Mouse (Mus musculus): Measurements from ENCODE around the gene Fgf5. TPM values are rescaled to one million over a fixed set of nuclear protein-coding genes. Genes with fewer than 3 reads are reported as not detected.

Gene Fgf5
- not detected in 2 replicates for polyA plus RNA-seq (2012; rRNA removed)

DNA sequence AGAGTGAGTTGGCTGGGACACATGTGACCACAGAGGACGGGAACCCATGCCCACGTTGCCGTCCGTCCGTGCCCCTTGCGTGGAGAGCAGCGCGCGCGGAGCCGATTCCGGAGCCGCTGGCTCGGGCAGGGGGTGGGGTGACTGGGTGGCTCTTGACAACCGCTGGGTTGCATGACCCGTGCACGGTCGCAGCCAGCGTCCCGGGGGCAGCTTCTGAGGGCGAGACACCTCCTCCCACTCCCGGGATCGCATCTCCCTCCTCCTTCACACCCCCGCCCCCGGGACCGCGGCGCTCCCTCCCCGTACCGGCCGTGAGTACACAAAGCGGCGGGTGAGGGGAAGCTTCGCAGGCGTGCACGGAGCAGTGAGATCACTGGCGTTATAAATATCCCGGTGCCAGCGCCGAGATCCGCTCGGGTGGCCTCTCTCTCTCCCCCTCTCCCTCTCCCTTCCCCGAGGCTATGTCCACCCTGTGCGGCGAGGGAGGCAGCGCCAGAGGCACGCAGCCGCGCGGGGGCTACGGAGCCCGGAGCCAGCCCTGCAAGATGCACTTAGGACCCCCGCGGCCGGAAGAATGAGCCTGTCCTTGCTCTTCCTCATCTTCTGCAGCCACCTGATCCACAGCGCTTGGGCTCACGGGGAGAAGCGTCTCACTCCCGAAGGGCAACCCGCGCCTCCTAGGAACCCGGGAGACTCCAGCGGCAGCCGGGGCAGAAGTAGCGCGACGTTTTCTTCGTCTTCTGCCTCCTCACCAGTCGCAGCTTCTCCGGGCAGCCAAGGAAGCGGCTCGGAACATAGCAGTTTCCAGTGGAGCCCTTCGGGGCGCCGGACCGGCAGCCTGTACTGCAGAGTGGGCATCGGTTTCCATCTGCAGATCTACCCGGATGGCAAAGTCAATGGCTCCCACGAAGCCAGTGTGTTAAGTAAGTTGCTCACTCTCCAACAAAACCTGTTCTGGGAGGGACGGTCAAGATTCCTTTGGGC is at the start of gene Fgf5:
Fgf5 (plus strand) TSS at position 347 of the 984 bp plus-strand sequence.
- TF ChIP-seq POLR2A (IDR thresholded peaks at IDR 0.05; ENCODE audit: control insufficient read depth, low read depth, low read length) (no peak), CTCF (IDR thresholded peaks at IDR 0.05; ENCODE audit: control insufficient read depth, insufficient read depth, insufficient replicate concordance, low read depth, low read length) (no peak)
- H3K27ac ChIP-seq (ENCODE audit: control insufficient read depth, insufficient read depth, low read depth, low read length) = no peak within 1 kb of the TSS
- H3K4me1 ChIP-seq (ENCODE audit: control insufficient read depth, insufficient read depth, low read length) = peaks cover 8% of the 10 kb centered on the region
- no peaks in the 10 kb centered on the region for H3K36me3 ChIP-seq (ENCODE audit: control insufficient read depth, insufficient read depth, low read length)
- peak within 1 kb of the TSS; percentile 21 for H3K4me3 ChIP-seq (ENCODE audit: control insufficient read depth, low read depth, low read length)
- peaks cover 3% of the 10 kb centered on the region; the same call in 1 of the 2 replicates for H3K27me3 ChIP-seq (ENCODE audit: control insufficient read depth, insufficient read depth, low read length)

DNA sequence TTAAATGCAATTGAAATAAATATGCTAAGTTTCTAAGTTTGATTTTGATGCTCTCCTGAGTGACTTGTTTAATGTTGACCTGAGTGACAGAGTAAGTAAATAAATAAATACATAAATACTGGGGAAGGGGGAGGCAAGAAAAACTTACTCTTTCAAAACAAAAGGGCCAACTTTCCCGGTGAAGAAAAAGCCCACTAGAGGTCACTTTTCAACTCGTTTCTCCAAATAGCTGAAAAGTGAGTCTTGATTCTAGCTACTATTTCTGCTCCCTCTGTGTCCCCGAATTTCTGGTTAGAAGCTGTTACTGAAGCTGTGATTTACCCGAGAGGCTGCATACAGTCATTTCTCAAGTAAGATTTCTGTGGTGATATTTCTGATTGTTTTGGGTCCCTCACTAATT is 41.5 kb upstream of the Fgf5 start:
- no peak overlapping the region for H3K4me3 ChIP-seq (ENCODE audit: control insufficient read depth, low read depth, low read length)
- no peak for TF ChIP-seq CTCF (IDR thresholded peaks at IDR 0.05; ENCODE audit: control insufficient read depth, insufficient read depth, insufficient replicate concordance, low read depth, low read length)
- TF ChIP-seq POLR2A (IDR thresholded peaks at IDR 0.05; ENCODE audit: control insufficient read depth, low read depth, low read length) = no peak
- H3K36me3 ChIP-seq (ENCODE audit: control insufficient read depth, insufficient read depth, low read length) = no peaks in the 10 kb centered on the region
- H3K27me3 ChIP-seq (ENCODE audit: control insufficient read depth, insufficient read depth, low read length) = no peaks in the 10 kb centered on the region
- H3K4me1 ChIP-seq (ENCODE audit: control insufficient read depth, insufficient read depth, low read length) = no peaks in the 10 kb centered on the region
- H3K27ac ChIP-seq (ENCODE audit: control insufficient read depth, insufficient read depth, low read depth, low read length) = no peak overlapping the region

DNA sequence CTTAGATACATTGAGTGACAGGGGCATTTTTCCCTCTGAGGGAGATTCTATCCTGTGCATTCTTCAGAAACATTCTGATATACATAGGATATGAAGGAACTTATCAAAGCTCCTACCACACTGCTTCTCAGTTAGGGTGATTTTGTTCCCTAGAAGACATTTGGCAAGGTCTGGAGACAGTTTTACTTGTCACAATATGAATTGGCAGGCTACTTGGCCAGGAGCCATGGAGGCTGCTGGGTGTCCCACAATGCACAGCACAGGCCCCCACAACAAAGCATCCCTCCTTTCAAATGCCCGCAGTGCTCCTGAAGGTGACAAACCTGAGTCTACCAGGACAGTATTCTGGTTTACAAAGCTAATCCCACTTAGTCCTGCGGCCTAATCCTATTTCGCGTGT is 32.0 kb upstream of the Fgf5 start:
- Histone ChIP-seq H3K27me3 (ENCODE audit: control insufficient read depth, insufficient read depth, low read length) (no peaks in the 10 kb centered on the region), H3K4me1 (ENCODE audit: control insufficient read depth, insufficient read depth, low read length) (no peaks in the 10 kb centered on the region), H3K36me3 (ENCODE audit: control insufficient read depth, insufficient read depth, low read length) (no peaks in the 10 kb centered on the region), H3K27ac (ENCODE audit: control insufficient read depth, insufficient read depth, low read depth, low read length) (no peak overlapping the region), H3K4me3 (ENCODE audit: control insufficient read depth, low read depth, low read length) (no peak overlapping the region)
- TF ChIP-seq POLR2A (IDR thresholded peaks at IDR 0.05; ENCODE audit: control insufficient read depth, low read depth, low read length) (no peak), CTCF (IDR thresholded peaks at IDR 0.05; ENCODE audit: control insufficient read depth, insufficient read depth, insufficient replicate concordance, low read depth, low read length) (no peak)

DNA sequence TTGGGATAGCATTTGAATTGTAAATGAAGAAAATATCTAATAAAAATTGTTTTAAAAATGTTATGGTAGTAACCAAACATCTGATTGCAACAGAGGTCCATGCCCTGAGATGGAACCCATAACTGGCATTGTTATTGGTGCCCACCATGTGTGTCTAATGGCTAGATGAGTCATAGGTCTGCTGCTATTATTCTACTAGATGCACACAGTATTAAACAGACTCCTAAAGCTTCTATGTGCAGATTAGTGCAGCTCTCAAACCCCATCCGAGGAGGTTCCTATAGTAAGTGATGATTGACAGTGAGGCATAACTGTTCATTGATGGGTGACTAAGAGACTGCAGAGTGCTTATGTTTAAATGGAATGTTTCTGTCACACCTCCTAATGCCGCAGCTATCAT is 27.3 kb upstream of the Fgf5 start:
- no peaks in the 10 kb centered on the region for H3K27me3 ChIP-seq (ENCODE audit: control insufficient read depth, insufficient read depth, low read length)
- no peaks in the 10 kb centered on the region for H3K4me1 ChIP-seq (ENCODE audit: control insufficient read depth, insufficient read depth, low read length)
- TF ChIP-seq CTCF (IDR thresholded peaks at IDR 0.05; ENCODE audit: control insufficient read depth, insufficient read depth, insufficient replicate concordance, low read depth, low read length) (no peak), POLR2A (IDR thresholded peaks at IDR 0.05; ENCODE audit: control insufficient read depth, low read depth, low read length) (no peak)
- H3K4me3 ChIP-seq (ENCODE audit: control insufficient read depth, low read depth, low read length) = no peak overlapping the region
- H3K27ac ChIP-seq (ENCODE audit: control insufficient read depth, insufficient read depth, low read depth, low read length) = no peak overlapping the region
- H3K36me3 ChIP-seq (ENCODE audit: control insufficient read depth, insufficient read depth, low read length) = no peaks in the 10 kb centered on the region

DNA sequence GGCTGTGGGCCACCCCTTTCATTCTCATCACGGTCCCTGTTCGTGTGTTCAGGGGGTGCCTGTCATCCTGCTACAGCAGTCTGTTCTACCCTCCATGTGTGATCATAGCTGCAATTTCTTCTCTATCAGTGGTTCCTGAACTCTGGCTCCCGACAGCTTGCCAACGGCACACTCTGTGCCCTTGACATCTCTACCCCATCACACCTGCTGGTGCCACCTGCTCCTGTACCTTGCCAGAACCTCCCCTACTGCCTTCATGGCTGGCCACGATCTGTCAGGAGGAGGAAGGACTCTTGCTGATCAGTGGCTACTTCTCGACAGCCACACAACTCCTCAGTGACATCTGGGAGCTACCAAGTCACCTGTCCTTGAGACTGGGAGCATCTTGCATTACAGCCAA is 24.5 kb upstream of the Fgf5 start:
- Histone ChIP-seq H3K27ac (ENCODE audit: control insufficient read depth, insufficient read depth, low read depth, low read length) (no peak overlapping the region), H3K36me3 (ENCODE audit: control insufficient read depth, insufficient read depth, low read length) (no peaks in the 10 kb centered on the region), H3K27me3 (ENCODE audit: control insufficient read depth, insufficient read depth, low read length) (no peaks in the 10 kb centered on the region), H3K4me1 (ENCODE audit: control insufficient read depth, insufficient read depth, low read length) (no peaks in the 10 kb centered on the region), H3K4me3 (ENCODE audit: control insufficient read depth, low read depth, low read length) (no peak overlapping the region)
- TF ChIP-seq CTCF (IDR thresholded peaks at IDR 0.05; ENCODE audit: control insufficient read depth, insufficient read depth, insufficient replicate concordance, low read depth, low read length) (no peak), POLR2A (IDR thresholded peaks at IDR 0.05; ENCODE audit: control insufficient read depth, low read depth, low read length) (no peak)

DNA sequence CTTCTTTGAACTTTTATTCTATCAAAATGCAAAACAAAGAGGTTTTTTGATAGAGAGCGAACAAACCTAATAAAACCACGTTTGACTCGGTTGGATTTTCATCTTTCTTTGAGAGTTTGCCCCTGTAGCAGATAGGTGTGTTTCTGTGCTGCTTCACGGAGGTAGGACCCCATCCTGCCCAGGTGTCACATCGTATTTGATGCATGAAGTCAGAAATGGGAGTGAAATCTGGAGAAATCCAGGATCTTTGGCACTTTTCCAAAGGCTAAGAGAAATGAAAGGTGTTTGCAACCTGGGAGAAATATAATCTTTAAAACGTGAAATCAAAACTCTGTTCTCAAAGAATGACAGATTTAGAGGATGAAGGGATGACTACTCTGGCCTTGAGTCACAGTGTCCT is 15.5 kb upstream of the Fgf5 start:
- no peaks in the 10 kb centered on the region for H3K36me3 ChIP-seq (ENCODE audit: control insufficient read depth, insufficient read depth, low read length)
- TF ChIP-seq POLR2A (IDR thresholded peaks at IDR 0.05; ENCODE audit: control insufficient read depth, low read depth, low read length) = no peak
- TF ChIP-seq CTCF (IDR thresholded peaks at IDR 0.05; ENCODE audit: control insufficient read depth, insufficient read depth, insufficient replicate concordance, low read depth, low read length) = no peak
- H3K27me3 ChIP-seq (ENCODE audit: control insufficient read depth, insufficient read depth, low read length) = no peaks in the 10 kb centered on the region

DNA sequence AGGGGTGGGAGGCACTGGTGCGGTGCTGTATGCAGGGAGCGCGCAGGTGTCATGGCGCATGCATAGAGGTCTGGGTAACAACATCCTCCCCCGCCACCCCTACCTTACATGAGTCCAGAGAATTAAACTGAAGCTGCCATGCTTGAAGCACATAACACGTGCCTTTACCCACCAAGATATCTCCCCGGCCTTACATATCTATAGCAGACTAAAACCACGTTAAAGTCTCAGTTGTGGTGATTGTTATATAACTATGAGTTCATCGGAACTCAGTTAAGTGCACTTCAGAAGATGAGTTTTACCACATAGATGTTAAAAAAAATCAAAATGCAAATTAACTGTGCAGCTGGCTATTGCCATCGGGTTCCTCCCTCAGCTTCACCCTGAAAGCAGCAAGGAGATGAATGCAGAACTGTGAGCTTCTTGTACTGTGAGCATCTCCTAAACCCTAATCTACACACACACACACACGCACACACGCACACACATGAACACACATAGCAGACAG is 12.6 kb upstream of the Fgf5 start:
- Histone ChIP-seq H3K36me3 (ENCODE audit: control insufficient read depth, insufficient read depth, low read length) (no peaks in the 10 kb centered on the region), H3K27ac (ENCODE audit: control insufficient read depth, insufficient read depth, low read depth, low read length) (no peak overlapping the region)
- TF ChIP-seq CTCF (IDR thresholded peaks at IDR 0.05; ENCODE audit: control insufficient read depth, insufficient read depth, insufficient replicate concordance, low read depth, low read length) (no peak), POLR2A (IDR thresholded peaks at IDR 0.05; ENCODE audit: control insufficient read depth, low read depth, low read length) (no peak)

More for the DNA sequence above, 15.5 kb upstream of the Fgf5 start:
- Histone ChIP-seq H3K4me1 (ENCODE audit: control insufficient read depth, insufficient read depth, low read length) (no peaks in the 10 kb centered on the region), H3K27ac (ENCODE audit: control insufficient read depth, insufficient read depth, low read depth, low read length) (no peak overlapping the region), H3K4me3 (ENCODE audit: control insufficient read depth, low read depth, low read length) (no peak overlapping the region)

More for the DNA sequence above, 12.6 kb upstream of the Fgf5 start:
- no peaks in the 10 kb centered on the region for H3K4me1 ChIP-seq (ENCODE audit: control insufficient read depth, insufficient read depth, low read length)
- H3K27me3 ChIP-seq (ENCODE audit: control insufficient read depth, insufficient read depth, low read length) = no peaks in the 10 kb centered on the region
- no peak overlapping the region for H3K4me3 ChIP-seq (ENCODE audit: control insufficient read depth, low read depth, low read length)
